Mouse (Mus musculus) limb, embryonic 15.5 days (tissue): ENCODE measurements around the gene Cd9. TPM values are rescaled to one million over a fixed set of nuclear protein-coding genes. Genes with fewer than 3 reads are reported as not detected.
"Not testable (repeated sequence)": the region's sequence is repeated elsewhere in the genome, so short reads cannot be mapped to it uniquely, and the experiment has no call there.

Source experiments
- ATAC-seq: fragments of 200-750 bp; cut with Nextera tagmentation; 2 replicates; pipeline ENCODE4 v1.8.0; 2017; ENCODE audit warnings: low read depth, moderate TSS enrichment; ENCODE audit not compliant: insufficient number of reproducible peaks, low FRiP score, low TSS enrichment
- H3K27ac ChIP-seq: fragments of 300-500 bp; sonication (generic); 2 replicates; pipeline ENCODE4 v1.5.1; 2015; ENCODE audit warnings: moderate library complexity, mild to moderate bottlenecking, inconsistent platforms
- H3K27me3 ChIP-seq: fragments of 300-500 bp; sonication (generic); 2 replicates; pipeline ENCODE4 v1.6.1; 2015; ENCODE audit warnings: inconsistent platforms
- H3K36me3 ChIP-seq: fragments of 300-500 bp; sonication (generic); 2 replicates; pipeline ENCODE4 v1.6.1; 2015; ENCODE audit warnings: inconsistent platforms
- H3K4me1 ChIP-seq: fragments of 300-500 bp; sonication (generic); 2 replicates; pipeline ENCODE4 v1.6.1; 2015; ENCODE audit warnings: inconsistent platforms
- H3K4me2 ChIP-seq: fragments of 300-500 bp; sonication (generic); 2 replicates; pipeline ENCODE4 v1.6.1; 2015; ENCODE audit warnings: mild to moderate bottlenecking, inconsistent platforms
- H3K4me3 ChIP-seq: fragments of 300-500 bp; sonication (generic); 2 replicates; pipeline ENCODE4 v1.5.1; 2015; ENCODE audit warnings: mild to moderate bottlenecking, inconsistent platforms
- H3K9ac ChIP-seq: fragments of 300-500 bp; sonication (generic); 2 replicates; pipeline ENCODE4 v1.6.1; 2015; ENCODE audit warnings: inconsistent platforms
- H3K9me3 ChIP-seq: fragments of 300-500 bp; sonication (generic); 2 replicates; pipeline ENCODE4 v1.6.1; 2016; ENCODE audit warnings: inconsistent platforms
- WGBS: fragments of 180-500 bp; shearing (Covaris S2); methylation state at CpG from one replicate; pipeline ENCODE4 v1.1.7; 2015; 5-methylcytosine and 5-hydroxymethylcytosine counted together
- polyA plus RNA-seq: library from polyadenylated mRNA; unstranded; fragments of >200 nt; fragmentation: Nextera tagmentation; extraction: Ambion mirVana; gene quantifications from 2 replicates; pipeline ENCODE4 v1.2.1, GENCODE M21; 2015

Cd9 gene
- polyA plus RNA-seq, 1 experiment from 2014 or later: 490 TPM

- Histone ChIP-seq H3K4me3 (peak overlapping the region; percentile 85), H3K36me3 (0 out of 2 replicates have a peak, but pooled peaks cover 6% of the 10 kb centered on the region), H3K4me2 (peak overlapping the region; percentile 72), H3K4me1 (peaks cover 52% of the 10 kb centered on the region), H3K9me3 (no peaks in the 10 kb centered on the region), H3K27me3 (no peaks in the 10 kb centered on the region), H3K27ac (peak overlapping the region; percentile 94), H3K9ac (no peak overlapping the region)
- WGBS: 65% methylated on average over 9 of the region's 9 CpGs
- no peak for ATAC-seq
These were observed 770 bp upstream of the Cd9 start for GRCm38 (mm10) chr6:125495361-125495760.

- 45% methylated on average over 5 of the region's 5 CpGs for WGBS
- ATAC-seq: no peak
- H3K4me3 ChIP-seq: peak overlapping the region; percentile 85
- H3K4me2 ChIP-seq: peak overlapping the region; percentile 72
- peak overlapping the region; percentile 94 for H3K27ac ChIP-seq
- 0 out of 2 replicates have a peak, but pooled peaks cover 6% of the 10 kb centered on the region for H3K36me3 ChIP-seq
- H3K9me3 ChIP-seq: no peaks in the 10 kb centered on the region
- peak overlapping the region; percentile 95; the same call in 1 of the 2 replicates for H3K9ac ChIP-seq
- H3K4me1 ChIP-seq: peaks cover 69% of the 10 kb centered on the region
- H3K27me3 ChIP-seq: no peaks in the 10 kb centered on the region
These were observed 1.4 kb downstream of the Cd9 start for GRCm38 (mm10) chr6:125493147-125493546.

- no peaks in the 10 kb centered on the region for H3K27me3 ChIP-seq
- H3K4me3 ChIP-seq: peak overlapping the region; percentile 85
- ATAC-seq: no peak
- H3K36me3 ChIP-seq: 0 out of 2 replicates have a peak, but pooled peaks cover 6% of the 10 kb centered on the region
- H3K9ac ChIP-seq: no peak overlapping the region
- H3K9me3 ChIP-seq: no peaks in the 10 kb centered on the region
- H3K4me1 ChIP-seq: peaks cover 67% of the 10 kb centered on the region
- WGBS: 67% methylated on average over 6 of the region's 6 CpGs
- peak overlapping the region; percentile 72 for H3K4me2 ChIP-seq
- peak overlapping the region; percentile 18; the same call in 1 of the 2 replicates for H3K27ac ChIP-seq
These were observed 1.9 kb downstream of the Cd9 start for GRCm38 (mm10) chr6:125492664-125493063.

GRCm38 (mm10) chr6:125492033-125492432 is 2.6 kb downstream of the Cd9 start:
- peak overlapping the region; percentile 72 for H3K4me2 ChIP-seq
- peaks cover 72% of the 10 kb centered on the region for H3K4me1 ChIP-seq
- no peak for ATAC-seq
- no peak overlapping the region for H3K9ac ChIP-seq
- 0 out of 2 replicates have a peak, but pooled peaks cover 6% of the 10 kb centered on the region for H3K36me3 ChIP-seq
- H3K9me3 ChIP-seq: no peaks in the 10 kb centered on the region
- H3K4me3 ChIP-seq: peak overlapping the region; percentile 85
- 0 out of 2 replicates have a peak overlapping the region, but pooled peaks have one; percentile 63 for H3K27ac ChIP-seq
- 57% methylated on average over 9 of the region's 9 CpGs for WGBS
- no peaks in the 10 kb centered on the region for H3K27me3 ChIP-seq

DNA sequence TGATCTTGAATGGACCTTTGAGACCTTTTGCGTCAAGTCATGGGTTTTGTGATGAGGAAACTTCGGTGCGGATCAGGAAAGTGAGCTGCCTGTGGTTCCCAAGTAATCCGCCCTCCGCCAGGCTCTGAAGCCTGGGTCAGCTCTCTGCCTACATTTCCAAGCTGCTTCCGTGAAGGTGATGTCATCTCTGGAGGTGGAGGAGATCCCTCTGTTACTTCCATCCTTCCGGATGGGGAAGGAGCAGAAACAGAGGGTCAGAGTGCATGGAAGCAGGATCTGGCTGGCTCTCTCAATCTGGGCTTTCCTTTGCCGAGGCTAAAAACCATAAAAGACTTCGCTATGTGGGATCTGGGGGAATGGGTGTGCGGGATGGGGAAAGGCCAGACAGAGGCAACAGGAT is 3.2 kb downstream of the Cd9 start:
- Histone ChIP-seq H3K4me1 (peaks cover 75% of the 10 kb centered on the region), H3K4me3 (peak overlapping the region; percentile 85), H3K27ac (peak overlapping the region; percentile 63; the same call in 1 of the 2 replicates), H3K4me2 (peak overlapping the region; percentile 72), H3K36me3 (0 out of 2 replicates have a peak, but pooled peaks cover 6% of the 10 kb centered on the region), H3K9ac (no peak overlapping the region), H3K27me3 (no peaks in the 10 kb centered on the region), H3K9me3 (no peaks in the 10 kb centered on the region)
- no peak for ATAC-seq
- 67% methylated on average over 10 of the region's 10 CpGs for WGBS

DNA sequence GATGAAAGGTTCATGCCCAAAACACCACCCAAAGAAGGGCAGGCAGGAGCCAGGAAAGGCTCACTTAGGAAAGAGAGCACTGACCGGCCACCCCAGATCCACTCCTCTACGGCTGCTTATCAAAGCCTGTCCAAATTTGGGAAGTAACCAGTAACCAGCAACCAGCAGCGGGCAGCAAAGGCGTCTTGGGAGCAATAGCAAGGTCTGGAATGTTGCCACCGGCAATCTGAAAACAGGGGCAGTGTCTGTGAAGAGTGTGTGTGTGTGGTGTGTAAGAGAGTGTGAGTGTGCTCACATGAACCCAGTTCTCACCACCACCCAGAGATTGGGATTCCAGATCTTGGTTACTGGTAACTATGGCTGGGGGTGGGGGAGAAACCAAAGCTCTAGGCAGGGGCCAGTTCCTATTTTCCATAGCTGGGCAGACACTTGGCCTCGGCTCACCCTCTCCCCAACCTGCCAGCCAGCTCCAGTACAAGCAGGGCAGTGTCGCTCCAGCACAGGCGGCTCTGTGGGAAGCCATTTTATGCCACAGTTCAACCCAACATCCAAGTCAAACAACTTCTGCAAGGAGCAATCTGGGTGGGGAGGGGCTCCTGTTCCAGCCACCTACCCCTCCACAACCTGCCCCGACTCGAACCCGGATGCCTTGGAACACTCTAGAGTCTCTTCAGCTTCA is 4.6 kb downstream of the Cd9 start:
- no peak overlapping the region for H3K9ac ChIP-seq
- 0 out of 2 replicates have a peak, but pooled peaks have one; percentile 25 for ATAC-seq
- H3K4me3 ChIP-seq: 0 out of 2 replicates have a peak overlapping the region, but pooled peaks have one; percentile 4
- 0 out of 2 replicates have a peak, but pooled peaks cover 6% of the 10 kb centered on the region for H3K36me3 ChIP-seq
- H3K27ac ChIP-seq: peak overlapping the region; percentile 83
- H3K4me2 ChIP-seq: peak overlapping the region; percentile 19; the same call in 1 of the 2 replicates
- WGBS: 54% methylated on average over 11 of the region's 11 CpGs
- H3K27me3 ChIP-seq: no peaks in the 10 kb centered on the region
- H3K4me1 ChIP-seq: peaks cover 74% of the 10 kb centered on the region
- no peaks in the 10 kb centered on the region for H3K9me3 ChIP-seq

- ATAC-seq: no peak
- Histone ChIP-seq H3K4me1 (peaks cover 78% of the 10 kb centered on the region), H3K4me3 (no peak overlapping the region), H3K27me3 (no peaks in the 10 kb centered on the region), H3K4me2 (no peak overlapping the region), H3K36me3 (0 out of 2 replicates have a peak, but pooled peaks cover 2% of the 10 kb centered on the region), H3K27ac (peak overlapping the region; percentile 51), H3K9ac (no peak overlapping the region), H3K9me3 (no peaks in the 10 kb centered on the region)
- 38% methylated on average over 4 of the region's 4 CpGs for WGBS
These were observed 9.0 kb downstream of the Cd9 start for GRCm38 (mm10) chr6:125485589-125485988.

DNA sequence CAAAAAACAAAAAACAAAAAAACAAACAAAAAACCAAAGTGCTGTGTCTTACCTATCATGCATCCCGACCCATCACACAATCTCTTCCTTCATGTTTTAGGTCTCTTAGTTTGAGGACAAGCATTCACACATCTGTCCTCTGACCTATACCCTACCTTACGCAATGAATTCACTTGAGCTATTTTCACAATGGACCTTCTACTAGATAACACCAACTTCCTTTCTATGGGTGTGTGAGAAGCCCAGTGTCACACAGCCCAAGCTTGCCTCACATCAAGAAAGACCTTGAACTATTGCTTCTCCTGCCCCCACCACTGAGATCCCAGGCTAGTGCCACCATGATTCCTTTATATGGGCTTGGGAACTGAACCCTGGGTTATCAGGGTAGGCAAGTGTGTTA is 9.9 kb downstream of the Cd9 start:
- no peak overlapping the region for H3K9ac ChIP-seq
- no peaks in the 10 kb centered on the region for H3K36me3 ChIP-seq
- H3K4me1 ChIP-seq: peaks cover 77% of the 10 kb centered on the region
- H3K9me3 ChIP-seq: no peaks in the 10 kb centered on the region
- H3K4me2 ChIP-seq: no peak overlapping the region
- no peak for ATAC-seq
- no peak overlapping the region for H3K27ac ChIP-seq
- H3K4me3 ChIP-seq: no peak overlapping the region
- 87% methylated on average over 2 of the region's 2 CpGs for WGBS
- H3K27me3 ChIP-seq: no peaks in the 10 kb centered on the region

DNA sequence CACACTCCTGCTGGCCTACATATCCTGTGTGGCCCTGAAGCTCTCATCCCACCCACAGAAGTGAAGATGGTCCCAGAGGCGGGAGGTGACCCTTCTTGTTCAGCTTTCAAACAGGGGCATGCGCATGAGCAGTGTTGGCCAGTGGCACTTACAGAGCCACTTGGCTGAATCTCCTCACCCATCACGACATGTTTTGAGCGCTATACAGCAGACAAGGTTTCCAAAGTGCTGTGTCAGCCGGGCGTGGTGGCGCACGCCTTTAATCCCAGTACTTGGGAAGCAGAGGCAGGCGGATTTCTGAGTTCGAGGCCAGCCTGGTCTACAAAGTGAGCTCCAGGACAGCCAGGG is 10.3 kb downstream of the Cd9 start:
- not testable (repeated sequence) for H3K9ac ChIP-seq
- 91% methylated on average over 10 of the region's 10 CpGs for WGBS
- peak overlapping the region; percentile 77 for H3K27ac ChIP-seq

GRCm38 (mm10) chr6:125483515-125484312 is 10.9 kb downstream of the Cd9 start:
- H3K27me3 ChIP-seq: no peaks in the 10 kb centered on the region
- peak overlapping the region; percentile 77 for H3K27ac ChIP-seq
- H3K4me2 ChIP-seq: no peak overlapping the region
- peaks cover 76% of the 10 kb centered on the region for H3K4me1 ChIP-seq
- no peak overlapping the region for H3K4me3 ChIP-seq
- no peak for ATAC-seq
- WGBS: 69% methylated on average over 12 of the region's 12 CpGs
- H3K9ac ChIP-seq: no peak overlapping the region
- H3K9me3 ChIP-seq: no peaks in the 10 kb centered on the region
- H3K36me3 ChIP-seq: no peaks in the 10 kb centered on the region

More for the DNA sequence above, 10.3 kb downstream of the Cd9 start:
- H3K9me3 ChIP-seq, ATAC-seq, H3K27me3 ChIP-seq, H3K4me3 ChIP-seq, H3K4me2 ChIP-seq, H3K36me3 ChIP-seq: not testable (repeated sequence)
- H3K4me1 ChIP-seq: peaks cover 77% of the 10 kb centered on the region

DNA sequence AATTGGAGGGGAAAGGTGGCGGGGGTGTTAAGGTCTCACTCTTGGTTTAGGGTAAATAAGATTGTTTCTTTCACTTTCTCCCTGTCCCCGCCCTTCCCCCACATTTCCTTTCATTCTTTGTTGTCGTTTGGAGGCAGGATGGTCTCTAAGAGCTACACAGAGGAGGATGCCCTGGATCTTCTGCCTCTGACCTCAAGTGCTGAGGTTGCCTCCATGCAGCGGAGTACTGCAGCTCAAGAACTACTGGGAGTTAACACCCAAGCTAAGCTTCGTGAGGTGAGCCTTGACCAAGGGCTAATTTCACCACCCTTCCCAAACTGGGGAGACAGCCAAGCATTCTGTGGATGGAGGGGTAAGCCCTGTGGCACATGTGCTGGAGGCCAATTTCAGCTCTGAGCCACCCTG is 12.2 kb downstream of the Cd9 start:
- no peak overlapping the region for H3K4me3 ChIP-seq
- H3K9ac ChIP-seq: no peak overlapping the region
- H3K4me2 ChIP-seq: no peak overlapping the region
- H3K9me3 ChIP-seq: no peaks in the 10 kb centered on the region
- H3K27ac ChIP-seq: peak overlapping the region; percentile 88
- no peaks in the 10 kb centered on the region for H3K27me3 ChIP-seq
- H3K36me3 ChIP-seq: no peaks in the 10 kb centered on the region
- no peak for ATAC-seq
- 56% methylated on average over 5 of the region's 5 CpGs for WGBS
- peaks cover 86% of the 10 kb centered on the region for H3K4me1 ChIP-seq
